Mouse (Mus musculus) midbrain, embryonic 13.5 days (tissue): ENCODE results near the gene Pif1. TPM values are rescaled to one million over a fixed set of nuclear protein-coding genes. Genes with fewer than 3 reads are reported as not detected.

Source experiments
- ATAC-seq: fragments of 200-750 bp; cut with Nextera tagmentation; 2 replicates; pipeline ENCODE4 v1.8.0; 2017; ENCODE audit warnings: mild to moderate bottlenecking, moderate TSS enrichment, moderate library complexity
- H3K27ac ChIP-seq: fragments of 300-500 bp; sonication (generic); 2 replicates; pipeline ENCODE4 v1.5.1; 2015; ENCODE audit warnings: inconsistent platforms, mild to moderate bottlenecking, moderate library complexity
- H3K27me3 ChIP-seq: fragments of 300-500 bp; sonication (generic); 2 replicates; pipeline ENCODE4 v1.6.1; 2015; ENCODE audit warnings: mild to moderate bottlenecking, inconsistent platforms
- H3K36me3 ChIP-seq: fragments of 300-500 bp; sonication (generic); 2 replicates; pipeline ENCODE4 v1.6.1; 2015; ENCODE audit warnings: mild to moderate bottlenecking, inconsistent platforms
- H3K4me1 ChIP-seq: fragments of 300-500 bp; sonication (generic); replicated peaks from 2 replicates; pipeline ENCODE4 v1.6.1; 2015; ENCODE audit warnings: inconsistent platforms
- H3K4me2 ChIP-seq: fragments of 300-500 bp; sonication (generic); replicated peaks from 2 replicates; pipeline ENCODE4 v1.6.1; 2015; ENCODE audit warnings: moderate library complexity, mild to moderate bottlenecking, inconsistent platforms
- H3K4me3 ChIP-seq: fragments of 300-500 bp; sonication (generic); replicated peaks from 2 replicates; pipeline ENCODE4 v1.5.1; 2015; ENCODE audit warnings: mild to moderate bottlenecking, inconsistent platforms
- H3K9ac ChIP-seq: fragments of 300-500 bp; sonication (generic); replicated peaks from 2 replicates; pipeline ENCODE4 v1.6.1; 2015; ENCODE audit warnings: mild to moderate bottlenecking, inconsistent platforms
- H3K9me3 ChIP-seq: fragments of 300-500 bp; sonication (generic); 2 replicates; pipeline ENCODE4 v1.6.1; 2016; ENCODE audit warnings: mild to moderate bottlenecking, inconsistent platforms
- WGBS: fragments of 180-500 bp; shearing (Covaris S2); methylation state at CpG from one replicate; pipeline ENCODE4 v1.1.7; 2015; 5-methylcytosine and 5-hydroxymethylcytosine counted together
- polyA plus RNA-seq: library from polyadenylated mRNA; unstranded; fragments of >200 nt; fragmentation: Nextera tagmentation; extraction: Ambion mirVana; gene quantifications from 2 replicates; pipeline ENCODE4 v1.2.1, GENCODE M21; 2015

Gene Pif1
- polyA plus RNA-seq, 1 experiment from 2014 or later: 8.4 TPM

GRCm38 (mm10) chr9:65549643-65550042 lies 37.3 kb upstream of the Pif1 start:
- H3K4me3 ChIP-seq: no peak overlapping the region
- H3K9ac ChIP-seq: no peak overlapping the region
- H3K4me2 ChIP-seq: no peak overlapping the region
- no peaks in the 10 kb centered on the region for H3K9me3 ChIP-seq
- 90% methylated on average over 5 of the region's 5 CpGs for WGBS
- no peaks in the 10 kb centered on the region for H3K27me3 ChIP-seq
- H3K4me1 ChIP-seq: peaks cover 27% of the 10 kb centered on the region
- no peaks in the 10 kb centered on the region for H3K36me3 ChIP-seq
- H3K27ac ChIP-seq: no peak overlapping the region
- ATAC-seq: no peak

- Histone ChIP-seq H3K9ac (no peak overlapping the region), H3K4me2 (no peak overlapping the region), H3K27ac (no peak overlapping the region), H3K27me3 (no peaks in the 10 kb centered on the region), H3K9me3 (no peaks in the 10 kb centered on the region), H3K4me1 (peaks cover 34% of the 10 kb centered on the region), H3K36me3 (no peaks in the 10 kb centered on the region), H3K4me3 (no peak overlapping the region)
- 27% methylated on average over 7 of the region's 7 CpGs for WGBS
- no peak for ATAC-seq
Observed at GRCm38 (mm10) chr9:65550079-65550831, 36.7 kb upstream of the Pif1 start.

GRCm38 (mm10) chr9:65551035-65551434 lies 35.9 kb upstream of the Pif1 start:
- H3K4me3 ChIP-seq: no peak overlapping the region
- no peaks in the 10 kb centered on the region for H3K9me3 ChIP-seq
- no peak overlapping the region for H3K27ac ChIP-seq
- H3K27me3 ChIP-seq: no peaks in the 10 kb centered on the region
- 50% methylated on average over 5 of the region's 5 CpGs for WGBS
- peaks cover 5% of the 10 kb centered on the region for H3K36me3 ChIP-seq
- peaks cover 33% of the 10 kb centered on the region for H3K4me1 ChIP-seq
- ATAC-seq: no peak
- no peak overlapping the region for H3K4me2 ChIP-seq
- H3K9ac ChIP-seq: no peak overlapping the region

- 94% methylated on average over 5 of the region's 5 CpGs for WGBS
- peaks cover 31% of the 10 kb centered on the region for H3K4me1 ChIP-seq
- ATAC-seq: no peak
Observed at GRCm38 (mm10) chr9:65552141-65552540, 34.8 kb upstream of the Pif1 start.

GRCm38 (mm10) chr9:65552711-65553110 lies 34.2 kb upstream of the Pif1 start:
- Histone ChIP-seq H3K4me1 (peaks cover 30% of the 10 kb centered on the region), H3K9me3 (no peaks in the 10 kb centered on the region), H3K4me3 (no peak overlapping the region), H3K36me3 (peaks cover 19% of the 10 kb centered on the region), H3K9ac (no peak overlapping the region), H3K27ac (no peak overlapping the region), H3K4me2 (no peak overlapping the region), H3K27me3 (no peaks in the 10 kb centered on the region)
- ATAC-seq: no peak
- WGBS: 96% methylated on average over 2 of the region's 2 CpGs

More at GRCm38 (mm10) chr9:65552141-65552540, 34.8 kb upstream of the Pif1 start:
- no peaks in the 10 kb centered on the region for H3K9me3 ChIP-seq
- no peak overlapping the region for H3K4me2 ChIP-seq
- peaks cover 16% of the 10 kb centered on the region for H3K36me3 ChIP-seq
- no peak overlapping the region for H3K27ac ChIP-seq
- no peaks in the 10 kb centered on the region for H3K27me3 ChIP-seq
- no peak overlapping the region for H3K9ac ChIP-seq
- no peak overlapping the region for H3K4me3 ChIP-seq

GRCm38 (mm10) chr9:65555001-65555405 lies 32.0 kb upstream of the Pif1 start:
- 22% methylated on average over 5 of the region's 5 CpGs for WGBS
- Histone ChIP-seq H3K27ac (no peak overlapping the region), H3K4me1 (peaks cover 19% of the 10 kb centered on the region), H3K4me3 (no peak overlapping the region), H3K4me2 (no peak overlapping the region), H3K36me3 (peaks cover 27% of the 10 kb centered on the region), H3K9ac (no peak overlapping the region), H3K9me3 (no peaks in the 10 kb centered on the region), H3K27me3 (no peaks in the 10 kb centered on the region)
- ATAC-seq: no peak

GRCm38 (mm10) chr9:65555621-65556020 lies 31.3 kb upstream of the Pif1 start:
- 88% methylated on average over 4 of the region's 4 CpGs for WGBS
- H3K4me1 ChIP-seq: peaks cover 17% of the 10 kb centered on the region
- no peak overlapping the region for H3K27ac ChIP-seq
- no peak overlapping the region for H3K9ac ChIP-seq
- no peak overlapping the region for H3K4me3 ChIP-seq
- no peaks in the 10 kb centered on the region for H3K9me3 ChIP-seq
- H3K4me2 ChIP-seq: no peak overlapping the region
- no peaks in the 10 kb centered on the region for H3K27me3 ChIP-seq
- H3K36me3 ChIP-seq: peaks cover 27% of the 10 kb centered on the region
- ATAC-seq: no peak

- WGBS: 95% methylated on average over 8 of the region's 8 CpGs
- no peak for ATAC-seq
- Histone ChIP-seq H3K4me2 (no peak overlapping the region), H3K27ac (no peak overlapping the region), H3K4me3 (no peak overlapping the region), H3K4me1 (peaks cover 12% of the 10 kb centered on the region), H3K27me3 (no peaks in the 10 kb centered on the region), H3K36me3 (peaks cover 27% of the 10 kb centered on the region), H3K9ac (no peak overlapping the region), H3K9me3 (no peaks in the 10 kb centered on the region)
Observed at GRCm38 (mm10) chr9:65556349-65556748, 30.6 kb upstream of the Pif1 start.

GRCm38 (mm10) chr9:65556979-65557378 lies 30.0 kb upstream of the Pif1 start:
- Histone ChIP-seq H3K4me1 (peaks cover 16% of the 10 kb centered on the region), H3K4me2 (no peak overlapping the region), H3K27me3 (no peaks in the 10 kb centered on the region), H3K27ac (no peak overlapping the region), H3K9ac (no peak overlapping the region), H3K9me3 (no peaks in the 10 kb centered on the region), H3K4me3 (no peak overlapping the region), H3K36me3 (peaks cover 27% of the 10 kb centered on the region)
- WGBS: over 99% methylated on average over 5 of the region's 5 CpGs
- ATAC-seq: no peak

GRCm38 (mm10) chr9:65558806-65559205 lies 28.2 kb upstream of the Pif1 start:
- Histone ChIP-seq H3K27ac (no peak overlapping the region), H3K4me1 (peaks cover 21% of the 10 kb centered on the region), H3K9me3 (no peaks in the 10 kb centered on the region), H3K4me3 (no peak overlapping the region), H3K27me3 (no peaks in the 10 kb centered on the region), H3K9ac (no peak overlapping the region), H3K36me3 (peaks cover 38% of the 10 kb centered on the region), H3K4me2 (no peak overlapping the region)
- no peak for ATAC-seq
- 95% methylated on average over 6 of the region's 6 CpGs for WGBS

GRCm38 (mm10) chr9:65561016-65561415 lies 25.9 kb upstream of the Pif1 start:
- Histone ChIP-seq H3K27me3 (no peaks in the 10 kb centered on the region), H3K4me3 (no peak overlapping the region), H3K4me2 (no peak overlapping the region), H3K9ac (no peak overlapping the region), H3K9me3 (no peaks in the 10 kb centered on the region), H3K27ac (no peak overlapping the region), H3K36me3 (peaks cover 38% of the 10 kb centered on the region), H3K4me1 (peaks cover 10% of the 10 kb centered on the region)
- 89% methylated on average over 4 of the region's 4 CpGs for WGBS
- no peak for ATAC-seq

- ATAC-seq: no peak
- Histone ChIP-seq H3K36me3 (peaks cover 28% of the 10 kb centered on the region), H3K4me1 (peaks cover 10% of the 10 kb centered on the region), H3K27ac (no peak overlapping the region), H3K9me3 (no peaks in the 10 kb centered on the region), H3K4me2 (no peak overlapping the region), H3K4me3 (no peak overlapping the region), H3K27me3 (no peaks in the 10 kb centered on the region), H3K9ac (0 out of 2 replicates have a peak overlapping the region, but pooled peaks have one; percentile 21)
- 47% methylated on average over 4 of the region's 4 CpGs for WGBS
Observed at GRCm38 (mm10) chr9:65562081-65562506, 24.9 kb upstream of the Pif1 start.

GRCm38 (mm10) chr9:65563073-65563472 lies 23.9 kb upstream of the Pif1 start:
- peaks cover 25% of the 10 kb centered on the region for H3K36me3 ChIP-seq
- no peak overlapping the region for H3K4me2 ChIP-seq
- no peak for ATAC-seq
- H3K27me3 ChIP-seq: no peaks in the 10 kb centered on the region
- H3K27ac ChIP-seq: no peak overlapping the region
- H3K9me3 ChIP-seq: no peaks in the 10 kb centered on the region
- H3K4me1 ChIP-seq: peaks cover 10% of the 10 kb centered on the region
- H3K9ac ChIP-seq: no peak overlapping the region
- 93% methylated on average over 5 of the region's 5 CpGs for WGBS
- no peak overlapping the region for H3K4me3 ChIP-seq
